Mouse (Mus musculus): ENCODE data around the gene Prss23.

GRCm38 (mm10) chr7:89526731-89527429 lies at the start of gene Prss23:
- TF ChIP-seq JUND (conservative IDR thresholded peaks at IDR 0.05; ENCODE audit: low read depth, low read length): no peak
- TF ChIP-seq CTCF (conservative IDR thresholded peaks at IDR 0.05 in 1 of 2, IDR thresholded peaks at IDR 0.05 in 1 of 2; ENCODE audit: low read depth in 2 of 2, low read length in 2 of 2): no peak
- no peak for TF ChIP-seq POLR2A (IDR thresholded peaks at IDR 0.05; ENCODE audit: low read depth, low read length)
- TF ChIP-seq SMC3 (IDR thresholded peaks at IDR 0.05; ENCODE audit: low read depth, low read length): no peak
- TF ChIP-seq NRF1 (IDR thresholded peaks at IDR 0.05; ENCODE audit: low read depth, low read length): no peak
- TF ChIP-seq ZC3H11A (IDR thresholded peaks at IDR 0.05; ENCODE audit: low read depth, low read length): no peak
- no peak for TF ChIP-seq JUN (IDR thresholded peaks at IDR 0.05; ENCODE audit: insufficient read depth, low read depth, low read length)
